Mouse (Mus musculus) CD4-positive, CD25-positive, alpha-beta regulatory T cell, adult 9 weeks (primary cell): ENCODE results near the gene Slc9a7. TPM values are rescaled to one million over a fixed set of nuclear protein-coding genes. Genes with fewer than 3 reads are reported as not detected.

ENCODE experiments used
- polyA plus RNA-seq: library from polyadenylated mRNA; unstranded; fragments of 100-300 nt; shearing (Covaris generic); gene quantifications from one replicate; pipeline ENCODE4 v1.2.1, GENCODE M21; 2017

Slc9a7 gene
- 9.7 TPM for polyA plus RNA-seq

DNA sequence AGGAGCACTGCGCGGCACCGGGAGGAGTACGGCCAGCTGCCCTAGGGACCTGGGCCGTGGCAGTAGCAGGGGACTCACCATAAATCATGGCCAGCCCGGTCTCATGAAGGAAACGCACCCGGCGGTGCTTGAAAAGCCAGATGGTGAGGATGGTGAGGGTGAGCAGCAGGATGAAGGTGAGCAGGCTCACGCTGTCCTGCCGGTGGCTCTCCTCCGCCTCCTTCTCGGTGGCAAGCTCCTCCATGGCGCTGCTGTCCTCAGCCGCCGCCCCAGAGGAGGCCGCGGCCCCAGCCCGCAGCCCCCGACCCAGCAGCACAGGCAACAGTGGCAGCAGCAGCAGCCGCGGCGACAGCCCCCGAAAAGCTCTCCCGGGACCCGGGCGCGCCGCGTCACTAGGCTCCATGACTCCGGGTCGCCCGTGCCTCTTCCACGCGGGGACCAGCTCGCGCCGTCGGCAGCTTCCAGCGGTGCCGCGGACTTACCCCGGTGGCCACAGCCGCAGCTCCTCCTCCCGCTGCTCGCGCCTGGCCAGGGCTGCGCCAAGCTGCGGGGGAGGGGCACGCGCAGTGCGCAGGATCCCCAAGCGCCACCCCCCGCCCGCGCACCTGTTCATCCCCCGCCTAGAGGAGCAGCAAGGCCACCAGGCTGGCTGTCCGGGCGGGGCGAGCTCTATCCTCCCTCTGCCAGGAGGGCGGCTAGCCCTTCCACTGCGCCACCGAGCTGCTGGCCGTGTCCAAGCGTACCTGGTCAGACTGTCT is at the start of gene Slc9a7:
Slc9a7 (minus strand) TSS at position 526 of the 758 bp plus-strand sequence.

DNA sequence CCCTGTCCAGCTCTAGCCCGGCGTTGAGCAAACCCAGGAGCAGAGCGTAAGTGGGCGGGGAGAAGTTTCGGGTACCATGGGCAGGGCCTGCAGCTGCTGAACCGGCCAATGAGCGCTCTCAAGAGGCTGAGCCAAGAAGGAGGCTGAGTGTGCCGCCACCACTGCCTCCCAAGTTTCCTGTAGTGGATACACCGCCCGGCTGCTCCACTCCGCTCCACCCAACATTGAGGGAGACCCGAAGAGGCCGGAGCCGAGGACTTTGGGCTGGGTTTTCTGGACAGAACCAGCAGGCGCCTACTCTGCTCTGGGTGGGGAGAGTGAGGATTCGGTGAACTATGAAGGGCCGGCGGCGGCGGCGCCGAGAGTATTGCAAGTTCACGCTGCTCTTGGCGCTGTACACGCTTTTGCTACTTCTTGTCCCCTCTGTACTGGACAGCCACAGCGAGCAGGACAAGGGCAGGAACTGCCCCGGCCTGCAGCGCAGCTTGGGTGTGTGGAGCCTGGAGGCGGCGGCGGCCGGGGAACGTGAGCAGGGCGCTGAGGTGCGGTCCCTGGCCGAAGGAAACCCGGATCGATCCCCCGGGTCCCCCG is 232.1 kb downstream of the Slc9a7 start, which contains the start of gene Chst7:
Chst7 (plus strand) TSS at position 180 of the 591 bp plus-strand sequence.

Other genes starting within 250 kb of the Slc9a7 start
- gene Chst7, start 232.2 kb downstream of the Slc9a7 start, polyA plus RNA-seq, result not detected
- 14.3 TPM for gene Rp2, start 72.7 kb upstream of the Slc9a7 start, polyA plus RNA-seq
- 2.5 TPM for gene Jade3, start 133.9 kb upstream of the Slc9a7 start, polyA plus RNA-seq